ENCODE assay signal across 9 mouse cellular contexts in the genomic region with DNA sequence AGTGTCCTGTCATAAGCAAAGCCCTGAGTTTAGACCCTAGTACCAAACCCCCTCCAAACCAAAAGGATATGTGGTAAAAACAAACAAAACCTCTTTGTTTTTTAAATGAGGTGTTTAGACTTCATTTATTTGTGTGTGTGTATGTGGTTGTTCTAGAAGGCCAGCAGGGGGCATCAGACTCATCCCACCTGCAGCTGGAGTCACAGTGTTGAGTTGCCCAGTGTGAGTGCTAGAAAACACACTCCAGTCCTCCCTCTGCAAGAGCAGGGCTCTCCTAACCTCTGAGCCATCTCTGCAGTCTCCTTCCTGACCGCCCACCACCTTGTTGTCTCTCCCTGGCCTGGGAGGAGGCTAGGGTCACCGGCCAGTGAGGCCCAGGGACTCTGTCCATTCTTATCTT. TPM values are rescaled to one million over a fixed set of nuclear protein-coding genes. Genes with fewer than 3 reads are reported as not detected.
A peak's percentile ranks its signal among the peaks of the same experiment; 100 is the strongest.
DNase-seq lines count a peak whose midpoint lies in the region; ATAC-seq and TF ChIP-seq lines count a peak whose summit lies in the region.
"Had no signal": no experiment of that assay in that cellular context is flagged by ENCODE, and none has a peak within 500 bp of the region (broad histone marks: within the 10 kb centered on the region; RNA-seq: fewer than 3 reads in every experiment).

No protein-coding gene starts in this region.

- peak; percentile 45 for TF ChIP-seq CTCF in midbrain, postnatal 0 days (IDR thresholded peaks at IDR 0.05)
- TF ChIP-seq CTCF in liver, postnatal 0 days (IDR thresholded peaks at IDR 0.05; ENCODE audit: low read depth) = peak; percentile 64

- peak; percentile 25 to 52 for DNase-seq in adrenal gland, adult (ENCODE audit: inconsistent age in 2 of 2, low spot score in 1 of 2)
- DNase-seq in adrenal gland, adult 8-10 months = no peak
- DNase-seq in midbrain, postnatal 0 days (ENCODE audit: low spot score) = no peak
- no peak for DNase-seq in midbrain, embryonic 10.5 days (ENCODE audit: low spot score)
- no peak for DNase-seq in liver, postnatal 0 days
- DNase-seq in thymus, postnatal 36 days = peak; percentile 41 to 42
- no peak for DNase-seq in right cerebral cortex, adult 18-20 months

- peaks cover 3% of the 10 kb centered on the region for H3K27me3 ChIP-seq in midbrain, postnatal 0 days (ENCODE audit: insufficient read depth, low read length)
- H3K27me3 ChIP-seq in midbrain, embryonic 10.5 days (ENCODE audit: low read depth, poor library complexity, severe bottlenecking) = peaks cover 10% of the 10 kb centered on the region
- peaks cover 7% of the 10 kb centered on the region; the same call in 1 of the 2 replicates for H3K27me3 ChIP-seq in liver, postnatal 0 days (ENCODE audit: insufficient read depth, low read length)
- 0 out of 2 replicates have a peak, but pooled peaks cover 8% of the 10 kb centered on the region for H3K27me3 ChIP-seq in forebrain, embryonic 15.5 days

- H3K9ac ChIP-seq in midbrain, postnatal 0 days (replicated peaks; ENCODE audit: low read length, poor library complexity, severe bottlenecking) = no peak overlapping the region
- no peak overlapping the region for H3K9ac ChIP-seq in liver, postnatal 0 days (replicated peaks)
- no peak overlapping the region for H3K9ac ChIP-seq in forebrain, embryonic 15.5 days (replicated peaks)

- H3K27ac ChIP-seq in midbrain, postnatal 0 days (ENCODE audit: low read depth, low read length) = no peak overlapping the region
- H3K27ac ChIP-seq in midbrain, embryonic 10.5 days (replicated peaks) = no peak overlapping the region
- H3K27ac ChIP-seq in liver, postnatal 0 days (ENCODE audit: low read depth) = no peak overlapping the region
- no peak overlapping the region for H3K27ac ChIP-seq in forebrain, embryonic 15.5 days (replicated peaks)

- H3K4me1 ChIP-seq in midbrain, postnatal 0 days (ENCODE audit: insufficient read depth, low read length) = no peaks in the 10 kb centered on the region
- no peaks in the 10 kb centered on the region for H3K4me1 ChIP-seq in midbrain, embryonic 10.5 days
- no peaks in the 10 kb centered on the region for H3K4me1 ChIP-seq in liver, postnatal 0 days (ENCODE audit: insufficient read depth)
- no peaks in the 10 kb centered on the region for H3K4me1 ChIP-seq in forebrain, embryonic 15.5 days

- no peak for ATAC-seq in midbrain, postnatal 0 days (ENCODE audit: low FRiP score)
- ATAC-seq in liver, postnatal 0 days = no peak
- ATAC-seq in forebrain, embryonic 15.5 days (replicated peaks) = no peak
- ATAC-seq: inflammation-experienced regulatory T-cells, adult 6 months had no signal

- no peak for TF ChIP-seq EP300 in liver, postnatal 0 days (IDR thresholded peaks at IDR 0.05; ENCODE audit: low read depth)

- H3K4me3 ChIP-seq in midbrain, postnatal 0 days (ENCODE audit: low read depth, low read length) = no peak overlapping the region
- no peak overlapping the region for H3K4me3 ChIP-seq in midbrain, embryonic 10.5 days
- H3K4me3 ChIP-seq in liver, postnatal 0 days (ENCODE audit: low read depth, low read length) = no peak overlapping the region
- H3K4me3 ChIP-seq in forebrain, embryonic 15.5 days = no peak overlapping the region

- peaks cover 26% of the 10 kb centered on the region for H3K36me3 ChIP-seq in midbrain, postnatal 0 days (ENCODE audit: insufficient read depth, low read length)
- peaks cover 52% of the 10 kb centered on the region for H3K36me3 ChIP-seq in midbrain, embryonic 10.5 days
- H3K36me3 ChIP-seq in liver, postnatal 0 days (replicated peaks; ENCODE audit: insufficient read depth, low read length) = peaks cover 4% of the 10 kb centered on the region; the same call in 1 of the 2 replicates
- H3K36me3 ChIP-seq in forebrain, embryonic 15.5 days = peaks cover 40% of the 10 kb centered on the region

- no peaks in the 10 kb centered on the region for H3K9me3 ChIP-seq in midbrain, postnatal 0 days (ENCODE audit: low read length)
- H3K9me3 ChIP-seq in midbrain, embryonic 10.5 days (replicated peaks) = no peaks in the 10 kb centered on the region
- H3K9me3 ChIP-seq in liver, postnatal 0 days (ENCODE audit: low read length) = no peaks in the 10 kb centered on the region
- no peaks in the 10 kb centered on the region for H3K9me3 ChIP-seq in forebrain, embryonic 15.5 days

- H3K4me2 ChIP-seq in midbrain, postnatal 0 days (ENCODE audit: low read depth, low read length, poor library complexity, severe bottlenecking) = no peak overlapping the region
- H3K4me2 ChIP-seq in liver, postnatal 0 days (ENCODE audit: low read depth, low read length) = no peak overlapping the region
- no peak overlapping the region for H3K4me2 ChIP-seq in forebrain, embryonic 15.5 days (replicated peaks)

- 77% methylated on average over 2 of the region's 2 CpGs for WGBS in midbrain, postnatal 0 days
- WGBS in midbrain, embryonic 10.5 days = 82% methylated on average over 2 of the region's 2 CpGs
- 75% methylated on average over 2 of the region's 2 CpGs for WGBS in liver, postnatal 0 days (ENCODE audit: insufficient replicate concordance)
- WGBS in forebrain, embryonic 15.5 days = 81% methylated on average over 2 of the region's 2 CpGs

RNA-seq across cellular contexts. Expression of gene Kcnh3, which starts 9.7 kb away (rescaled TPM):
- 1 to 10 TPM in 3 of 4 experiments, under 1 TPM in 1; 0.70 to 1.9 (median 1.5) TPM for total RNA-seq in adrenal gland, adult 8-10 months (2022)
- total RNA-seq in midbrain, postnatal 0 days (2014; rRNA removed) = 1.6 and 3.6 TPM in 2 replicates
- 0.60 and 0.67 TPM in 2 replicates for polyA plus RNA-seq in midbrain, postnatal 0 days (2015; fragmentation: Nextera tagmentation; extraction: Ambion mirVana)
- 0.07 TPM in 1 of 2 replicates, not detected in the other for polyA plus RNA-seq in midbrain, embryonic 10.5 days (2016; fragmentation: Nextera tagmentation; extraction: Ambion mirVana)
- polyA plus RNA-seq in liver, postnatal 0 days (2015; fragmentation: Nextera tagmentation; extraction: Ambion mirVana) = 0.05 and 0.07 TPM in 2 replicates
- 4.3 and 4.6 TPM in 2 replicates for polyA plus RNA-seq in forebrain, embryonic 15.5 days (2015; fragmentation: Nextera tagmentation; extraction: Ambion mirVana)
- polyA plus RNA-seq: inflammation-experienced regulatory T-cells, adult 6 months had no signal

RNA-seq across cellular contexts. Expression of gene Mcrs1, which starts 36.8 kb away (rescaled TPM):
- total RNA-seq in adrenal gland, adult 8-10 months (2022) = 10 to 100 TPM; 43.9 to 54.3 (median 49.1) TPM
- total RNA-seq in midbrain, postnatal 0 days (2014; rRNA removed) = 223 and 225 TPM in 2 replicates
- polyA plus RNA-seq in midbrain, postnatal 0 days (2015; fragmentation: Nextera tagmentation; extraction: Ambion mirVana) = 207 and 222 TPM in 2 replicates
- 202 and 215 TPM in 2 replicates for polyA plus RNA-seq in midbrain, embryonic 10.5 days (2016; fragmentation: Nextera tagmentation; extraction: Ambion mirVana)
- 25.1 and 27.2 TPM in 2 replicates for polyA plus RNA-seq in liver, postnatal 0 days (2015; fragmentation: Nextera tagmentation; extraction: Ambion mirVana)
- 209 and 212 TPM in 2 replicates for polyA plus RNA-seq in forebrain, embryonic 15.5 days (2015; fragmentation: Nextera tagmentation; extraction: Ambion mirVana)

Comparison
In these comparisons a context has a peak if more than half of its experiments do, and no peak if none do; other contexts are left out.
1. DNase-seq: peak in adrenal gland, adult (2 of 2) and thymus, postnatal 36 days (2 of 2); none in adrenal gland, adult 8-10 months (single experiment), midbrain, postnatal 0 days (single experiment), midbrain, embryonic 10.5 days (single experiment), liver, postnatal 0 days (single experiment) and right cerebral cortex, adult 18-20 months (single experiment).